Mouse (Mus musculus): ENCODE results near the gene Thap2. TPM values are rescaled to one million over a fixed set of nuclear protein-coding genes. Genes with fewer than 3 reads are reported as not detected.

Thap2 gene
- polyA plus RNA-seq (2015; fragmentation: Nextera tagmentation; extraction: Ambion mirVana), result 18.6 and 21.7 TPM in 2 replicates

DNA sequence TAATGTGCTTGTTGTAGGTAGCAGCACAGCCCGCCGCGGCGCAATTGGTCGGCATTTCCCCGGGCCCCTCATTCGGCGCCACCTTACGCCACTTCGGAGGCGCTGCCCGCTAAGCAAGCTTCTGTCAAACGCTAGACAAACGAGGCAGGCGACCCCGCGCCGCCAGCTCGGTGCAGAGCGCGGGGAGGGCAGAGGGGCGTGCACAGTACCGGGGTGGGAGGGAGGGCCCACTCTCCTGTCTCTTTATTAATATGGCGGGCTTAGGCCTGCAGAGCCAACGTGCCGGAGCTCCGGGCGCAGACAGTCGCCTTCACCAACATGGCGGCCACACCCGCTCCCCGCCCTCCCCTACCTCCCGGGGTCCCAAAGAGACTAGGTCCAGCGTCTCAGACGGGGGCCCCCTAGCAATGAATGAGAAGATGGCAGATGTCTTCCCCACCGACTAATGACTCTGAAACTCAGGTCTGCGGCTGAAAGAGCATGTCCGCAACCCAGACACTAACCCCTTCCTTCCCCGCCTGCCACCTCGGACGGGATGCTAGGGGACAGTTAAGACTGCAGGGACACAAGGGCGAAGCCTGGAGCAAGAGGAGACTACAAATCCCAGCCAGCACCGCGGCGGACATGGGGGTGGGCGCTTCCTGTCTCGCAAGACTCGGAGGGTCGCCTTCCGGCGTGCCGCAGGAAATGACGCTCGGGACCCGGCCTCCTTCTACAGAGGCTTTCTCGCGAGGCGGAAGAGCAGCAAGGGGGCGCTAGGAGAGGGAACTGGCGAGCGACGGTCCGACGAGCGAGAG, at the start of gene Thap2, which contains the start of gene Zfc3h1:
TSS of gene Thap2 (minus strand) at position 223 of the 797 bp plus-strand sequence.
TSS of gene Zfc3h1 (plus strand) at position 739 of the 797 bp plus-strand sequence.
- Histone ChIP-seq H3K27me3 (ENCODE audit: control insufficient read depth, insufficient read depth, low read depth, low read length) (no peaks in the 10 kb centered on the region), H3K4me3 (ENCODE audit: low read length) (peak within 1 kb of the TSS; percentile 79), H3K4me1 (replicated peaks; ENCODE audit: control insufficient read depth, insufficient read depth, low read length) (peaks cover 25% of the 10 kb centered on the region), H3K4me2 (ENCODE audit: low read depth, low read length) (peak within 1 kb of the TSS; percentile 77), H3K9ac (ENCODE audit: low read length) (peak within 1 kb of the TSS; percentile 96), H3K27ac (ENCODE audit: low read length) (peak within 1 kb of the TSS; percentile 99), H3K36me3 (ENCODE audit: control insufficient read depth, insufficient read depth, low read length) (peaks cover 4% of the 10 kb centered on the region), H3K9me3 (ENCODE audit: control insufficient read depth, low read length) (no peaks in the 10 kb centered on the region)
- under 1% methylated on average over 62 of the region's 65 CpGs for WGBS
- ATAC-seq (ENCODE audit: low read depth), result peak; percentile 98

DNA sequence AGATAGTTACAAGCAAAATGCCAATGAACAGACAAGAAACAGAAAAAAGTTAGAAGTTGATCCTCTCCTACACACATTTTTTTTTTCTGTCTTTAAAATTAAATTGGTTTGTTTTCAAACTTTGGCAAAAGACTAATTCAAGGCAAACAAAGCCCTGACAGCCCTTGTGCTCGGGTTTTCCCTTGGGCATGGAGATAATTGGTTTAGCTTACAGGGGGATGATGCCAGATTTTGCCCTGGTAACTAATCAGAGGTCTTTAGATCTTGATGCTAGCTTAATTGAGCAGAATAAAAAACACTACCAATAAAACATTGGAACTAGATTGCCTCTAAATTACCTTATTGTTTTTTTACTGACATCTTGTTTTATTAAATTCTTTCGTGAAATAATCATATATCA, 41.1 kb upstream of the Thap2 start:
- Histone ChIP-seq H3K9ac (ENCODE audit: low read length) (no peak overlapping the region), H3K36me3 (ENCODE audit: control insufficient read depth, insufficient read depth, low read length) (peaks cover 34% of the 10 kb centered on the region), H3K27me3 (ENCODE audit: control insufficient read depth, insufficient read depth, low read depth, low read length) (no peaks in the 10 kb centered on the region), H3K9me3 (ENCODE audit: control insufficient read depth, low read length) (no peaks in the 10 kb centered on the region), H3K4me2 (ENCODE audit: low read depth, low read length) (no peak overlapping the region), H3K27ac (ENCODE audit: low read length) (no peak overlapping the region), H3K4me1 (replicated peaks; ENCODE audit: control insufficient read depth, insufficient read depth, low read length) (no peaks in the 10 kb centered on the region), H3K4me3 (ENCODE audit: low read length) (no peak overlapping the region)
- ATAC-seq (ENCODE audit: low read depth), result no peak
- 70% methylated on average over 2 of the region's 2 CpGs for WGBS

- Histone ChIP-seq H3K27ac (ENCODE audit: low read length) (no peak overlapping the region), H3K36me3 (ENCODE audit: control insufficient read depth, insufficient read depth, low read length) (peaks cover 23% of the 10 kb centered on the region), H3K4me3 (ENCODE audit: low read length) (no peak overlapping the region), H3K4me1 (replicated peaks; ENCODE audit: control insufficient read depth, insufficient read depth, low read length) (no peaks in the 10 kb centered on the region), H3K9me3 (ENCODE audit: control insufficient read depth, low read length) (no peaks in the 10 kb centered on the region), H3K4me2 (ENCODE audit: low read depth, low read length) (no peak overlapping the region), H3K9ac (ENCODE audit: low read length) (no peak overlapping the region), H3K27me3 (ENCODE audit: control insufficient read depth, insufficient read depth, low read depth, low read length) (no peaks in the 10 kb centered on the region)
- WGBS, result 68% methylated on average over 4 of the region's 4 CpGs
- ATAC-seq (ENCODE audit: low read depth), result no peak
Observed at GRCm38 (mm10) chr10:115421976-115422375, 37.7 kb upstream of the Thap2 start.

- Histone ChIP-seq H3K4me2 (ENCODE audit: low read depth, low read length) (no peak overlapping the region), H3K27me3 (ENCODE audit: control insufficient read depth, insufficient read depth, low read depth, low read length) (no peaks in the 10 kb centered on the region), H3K4me3 (ENCODE audit: low read length) (no peak overlapping the region), H3K9ac (ENCODE audit: low read length) (no peak overlapping the region), H3K27ac (ENCODE audit: low read length) (no peak overlapping the region), H3K9me3 (ENCODE audit: control insufficient read depth, low read length) (no peaks in the 10 kb centered on the region), H3K36me3 (ENCODE audit: control insufficient read depth, insufficient read depth, low read length) (peaks cover 52% of the 10 kb centered on the region), H3K4me1 (replicated peaks; ENCODE audit: control insufficient read depth, insufficient read depth, low read length) (no peaks in the 10 kb centered on the region)
- ATAC-seq (ENCODE audit: low read depth), result no peak
- WGBS, result 76% methylated on average over 3 of the region's 3 CpGs
Observed at GRCm38 (mm10) chr10:115414056-115414455, 29.8 kb upstream of the Thap2 start.

DNA sequence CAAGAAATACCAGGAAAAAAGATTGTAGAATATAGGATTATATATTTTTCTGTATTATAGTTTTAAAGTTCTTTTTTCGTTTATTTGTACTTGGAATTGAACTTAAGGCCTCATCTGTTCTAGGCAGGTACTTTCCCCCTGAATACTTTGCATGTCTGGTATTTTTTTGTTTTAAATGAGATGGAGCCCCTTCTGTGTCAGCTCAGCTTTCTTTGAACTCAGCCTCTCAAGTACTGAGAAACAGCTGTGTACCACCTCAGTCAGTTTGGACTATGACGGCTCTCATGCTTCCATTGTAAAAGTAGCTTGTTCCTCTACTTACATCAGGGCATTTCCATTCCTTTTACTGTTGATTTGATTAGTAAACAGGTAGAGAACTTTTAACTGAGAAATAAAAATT, 29.3 kb upstream of the Thap2 start:
- no peak overlapping the region for H3K4me3 ChIP-seq (ENCODE audit: low read length)
- H3K27me3 ChIP-seq (ENCODE audit: control insufficient read depth, insufficient read depth, low read depth, low read length), result no peaks in the 10 kb centered on the region
- WGBS, result 85% methylated on average over 2 of the region's 2 CpGs
- H3K4me1 ChIP-seq (replicated peaks; ENCODE audit: control insufficient read depth, insufficient read depth, low read length), result no peaks in the 10 kb centered on the region
- H3K4me2 ChIP-seq (ENCODE audit: low read depth, low read length), result no peak overlapping the region
- no peaks in the 10 kb centered on the region for H3K9me3 ChIP-seq (ENCODE audit: control insufficient read depth, low read length)
- H3K27ac ChIP-seq (ENCODE audit: low read length), result no peak overlapping the region
- no peak overlapping the region for H3K9ac ChIP-seq (ENCODE audit: low read length)
- no peak for ATAC-seq (ENCODE audit: low read depth)
- H3K36me3 ChIP-seq (ENCODE audit: control insufficient read depth, insufficient read depth, low read length), result peaks cover 53% of the 10 kb centered on the region

- WGBS, result 57% methylated on average over 6 of the region's 6 CpGs
- ATAC-seq (ENCODE audit: low read depth), result no peak
Observed at GRCm38 (mm10) chr10:115406393-115406792, 22.1 kb upstream of the Thap2 start.

DNA sequence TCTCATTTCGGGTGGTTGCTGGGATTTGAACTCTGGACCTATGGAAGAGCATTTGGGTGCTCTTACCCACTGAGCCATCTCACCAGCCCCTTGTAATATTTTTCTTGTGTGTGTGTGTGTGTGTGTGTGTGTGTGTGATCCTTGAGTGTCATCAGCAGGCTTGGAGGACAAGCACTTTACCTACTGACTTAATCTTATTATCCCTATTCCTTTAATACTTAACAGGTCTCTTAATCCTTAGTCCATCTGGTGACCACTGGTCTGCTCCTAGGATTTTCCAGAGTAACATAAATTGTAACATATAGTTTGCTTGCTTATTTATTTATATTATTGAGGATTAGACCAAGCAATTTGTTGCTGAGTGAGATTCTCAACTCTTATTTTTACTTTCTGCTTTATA, 7.7 kb upstream of the Thap2 start:
- H3K9ac ChIP-seq (ENCODE audit: low read length), result no peak overlapping the region
- H3K27me3 ChIP-seq (ENCODE audit: control insufficient read depth, insufficient read depth, low read depth, low read length), result no peaks in the 10 kb centered on the region
- H3K36me3 ChIP-seq (ENCODE audit: control insufficient read depth, insufficient read depth, low read length), result peaks cover 21% of the 10 kb centered on the region
- no peak overlapping the region for H3K27ac ChIP-seq (ENCODE audit: low read length)
- ATAC-seq (ENCODE audit: low read depth), result no peak
- no peak overlapping the region for H3K4me2 ChIP-seq (ENCODE audit: low read depth, low read length)
- H3K4me1 ChIP-seq (replicated peaks; ENCODE audit: control insufficient read depth, insufficient read depth, low read length), result peaks cover 16% of the 10 kb centered on the region
- H3K4me3 ChIP-seq (ENCODE audit: low read length), result no peak overlapping the region
- WGBS, result 93% methylated on average over 1 of the region's 1 CpGs
- no peaks in the 10 kb centered on the region for H3K9me3 ChIP-seq (ENCODE audit: control insufficient read depth, low read length)

More at GRCm38 (mm10) chr10:115406393-115406792, 22.1 kb upstream of the Thap2 start:
- Histone ChIP-seq H3K27ac (ENCODE audit: low read length) (no peak overlapping the region), H3K4me3 (ENCODE audit: low read length) (no peak overlapping the region), H3K27me3 (ENCODE audit: control insufficient read depth, insufficient read depth, low read depth, low read length) (no peaks in the 10 kb centered on the region), H3K36me3 (ENCODE audit: control insufficient read depth, insufficient read depth, low read length) (peaks cover 49% of the 10 kb centered on the region), H3K4me1 (replicated peaks; ENCODE audit: control insufficient read depth, insufficient read depth, low read length) (no peaks in the 10 kb centered on the region), H3K9ac (ENCODE audit: low read length) (no peak overlapping the region), H3K4me2 (ENCODE audit: low read depth, low read length) (no peak overlapping the region), H3K9me3 (ENCODE audit: control insufficient read depth, low read length) (no peaks in the 10 kb centered on the region)

DNA sequence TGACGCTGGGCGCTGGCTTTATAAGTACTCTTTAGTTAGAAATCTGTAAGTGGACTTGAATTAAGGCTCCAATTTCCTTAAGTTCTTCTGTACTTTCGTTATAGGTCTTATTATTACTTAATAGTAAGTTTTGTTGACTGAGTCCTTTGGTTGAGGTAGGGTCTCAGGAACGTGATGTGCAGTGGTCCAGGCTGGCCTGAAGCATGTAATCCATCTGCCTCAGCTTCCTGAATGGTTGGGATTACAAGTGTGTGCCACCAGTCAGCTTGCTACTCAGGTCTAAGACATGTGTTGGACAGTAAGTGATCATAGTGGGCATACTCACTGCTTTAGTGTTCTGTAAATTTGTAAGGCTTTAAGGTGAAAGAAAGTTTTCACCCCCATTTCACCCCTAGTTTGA, 6.8 kb upstream of the Thap2 start:
- H3K4me2 ChIP-seq (ENCODE audit: low read depth, low read length), result no peak overlapping the region
- peaks cover 18% of the 10 kb centered on the region for H3K4me1 ChIP-seq (replicated peaks; ENCODE audit: control insufficient read depth, insufficient read depth, low read length)
- H3K4me3 ChIP-seq (ENCODE audit: low read length), result no peak overlapping the region
- peaks cover 21% of the 10 kb centered on the region for H3K36me3 ChIP-seq (ENCODE audit: control insufficient read depth, insufficient read depth, low read length)
- H3K9ac ChIP-seq (ENCODE audit: low read length), result no peak overlapping the region
- WGBS, result 90% methylated on average over 4 of the region's 4 CpGs
- H3K9me3 ChIP-seq (ENCODE audit: control insufficient read depth, low read length), result no peaks in the 10 kb centered on the region
- ATAC-seq (ENCODE audit: low read depth), result no peak
- no peak overlapping the region for H3K27ac ChIP-seq (ENCODE audit: low read length)
- no peaks in the 10 kb centered on the region for H3K27me3 ChIP-seq (ENCODE audit: control insufficient read depth, insufficient read depth, low read depth, low read length)

DNA sequence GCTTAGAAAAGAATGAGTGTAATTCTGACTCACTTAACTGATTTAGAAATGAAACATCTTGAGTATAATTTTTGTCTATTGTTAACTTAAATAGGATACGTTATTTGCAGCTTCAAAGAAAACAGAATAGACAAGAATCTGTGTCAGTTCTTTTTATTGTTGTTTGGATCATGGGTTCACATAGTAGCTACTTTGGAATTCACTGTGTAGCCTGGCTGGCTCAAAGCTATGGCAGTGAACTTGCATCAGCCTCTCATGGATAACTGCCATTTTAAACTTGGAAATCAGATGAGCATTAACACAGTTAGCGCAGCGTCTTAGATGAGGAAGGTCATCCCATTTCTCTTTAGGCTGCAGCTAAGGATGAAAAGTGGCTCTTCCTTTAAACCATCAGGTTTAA, 3.6 kb upstream of the Thap2 start:
- Histone ChIP-seq H3K4me2 (ENCODE audit: low read depth, low read length) (0 out of 2 replicates have a peak overlapping the region, but pooled peaks have one; percentile 2), H3K4me1 (replicated peaks; ENCODE audit: control insufficient read depth, insufficient read depth, low read length) (peaks cover 22% of the 10 kb centered on the region), H3K4me3 (ENCODE audit: low read length) (no peak overlapping the region), H3K27me3 (ENCODE audit: control insufficient read depth, insufficient read depth, low read depth, low read length) (no peaks in the 10 kb centered on the region), H3K36me3 (ENCODE audit: control insufficient read depth, insufficient read depth, low read length) (peaks cover 13% of the 10 kb centered on the region), H3K9ac (ENCODE audit: low read length) (no peak overlapping the region), H3K9me3 (ENCODE audit: control insufficient read depth, low read length) (no peaks in the 10 kb centered on the region), H3K27ac (ENCODE audit: low read length) (no peak overlapping the region)
- ATAC-seq (ENCODE audit: low read depth), result no peak
- 83% methylated on average over 3 of the region's 3 CpGs for WGBS

Measured in lung, embryonic 16.5 days (tissue).